Mouse (Mus musculus) embryonic stem cell, embryonic (primary cell): ENCODE data around the gene Parp9.

Experiments
- CTCF ChIA-PET, 4 experiments: fragments of 300-600 bp in 2 of 4; fragments of 350-600 bp in 2 of 4; sonication (Branson Sonifier 250); formaldehyde crosslinking; loops; one replicate each; lab custom pipeline; 2022; ENCODE audit warnings: inconsistent platforms in 2 of 4; lab: Charles Lee
- POLR2A ChIA-PET, 4 experiments: fragments of 300-600 bp in 2 of 4; fragments of 350-600 bp in 2 of 4; sonication (Branson Sonifier 250); formaldehyde crosslinking; loops; one replicate each; lab custom pipeline; 2022; ENCODE audit warnings: antibody characterized with exemption in 4 of 4, inconsistent platforms in 1 of 4; lab: Charles Lee

Parp9 gene

GRCm38 (mm10) chr16:35938211-35939151 lies at the start of gene Parp9, which contains the start of gene Dtx3l:
Gene Parp9, plus strand, starts transcription at chr16:35938470.
Gene Dtx3l, minus strand, starts transcription at chr16:35939151.
- POLR2A ChIA-PET = interaction anchor here in 3 of 4 experiments (0.5 to 3.3 kb wide), 14 partner anchors 9 to 535 kb away, joined by 3 to 18 read pairs (median 6); partner anchors contain the start of gene Wdr5b (in 1 of the 3)
- CTCF ChIA-PET = interaction anchor here in 2 of 4 experiments (0.5 to 1.8 kb wide), 9 partner anchors 10 to 398 kb away, joined by 3 to 7 read pairs (median 4); partner anchors contain the start of gene Sema5b (in 1 of the 2)

DNA sequence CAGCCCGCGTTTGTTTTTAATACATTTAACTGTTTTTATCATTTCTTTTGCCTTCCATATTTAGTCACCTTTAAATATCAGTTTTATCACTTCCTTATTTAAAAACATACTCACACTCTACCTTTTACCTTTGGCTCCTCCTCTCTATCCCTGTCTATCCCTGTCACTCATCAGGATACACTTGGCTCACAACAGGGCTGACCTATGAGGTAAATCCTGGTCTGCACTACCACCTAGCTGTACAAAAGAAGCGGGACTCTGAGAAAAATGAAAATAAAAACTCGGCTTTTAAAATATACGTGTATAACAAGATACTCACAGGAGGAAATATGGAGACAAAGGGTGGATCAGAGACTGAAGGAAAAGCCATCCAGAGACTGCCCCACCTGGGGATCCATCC lies 49.4 kb upstream of the Parp9 start:
- CTCF ChIA-PET = interaction anchor here (0.6 to 2.4 kb wide), 6 partner anchors 8 to 349 kb away, joined by 3 to 7 read pairs (median 4); partner anchors contain the start of gene Dtx3l (in 1 of the 4)
- POLR2A ChIA-PET = interaction anchor here in 3 of 4 experiments (0.7 to 9.9 kb wide), 11 partner anchors 8 to 324 kb away, joined by 3 to 63 read pairs (median 5); partner anchors contain the start of gene Parp14 (in 1 of the 3)

- ChIA-PET CTCF (interaction anchor here (0.6 to 2.0 kb wide), 27 partner anchors 10 to 439 kb away, joined by 3 to 10 read pairs (median 4); partner anchors contain the start of genes Sema5b (in 2 of the 4) and Parp14 (in 1 of the 4)), POLR2A (interaction anchor here in 3 of 4 experiments (0.6 to 9.9 kb wide), 17 partner anchors 11 to 181 kb away, joined by 3 to 63 read pairs (median 3); partner anchors contain the start of genes Ccdc58 (in 1 of the 3), Dtx3l (in 1 of the 3) and Fam162a (in 1 of the 3))
Measured at GRCm38 (mm10) chr16:35890645-35891044, 47.6 kb upstream of the Parp9 start.

- CTCF ChIA-PET = interaction anchor here (0.6 to 2.0 kb wide), 15 partner anchors 9 to 351 kb away, joined by 3 to 9 read pairs (median 4); partner anchors contain the start of genes Dtx3l (in 1 of the 4) and Sema5b (in 1 of the 4)
- POLR2A ChIA-PET = interaction anchor here in 2 of 4 experiments (0.6 to 9.9 kb wide), 19 partner anchors 10 to 181 kb away, joined by 3 to 63 read pairs (median 3); partner anchors contain the start of genes Ccdc58 (in 1 of the 2), Dtx3l (in 1 of the 2) and Fam162a (in 1 of the 2)
Measured at GRCm38 (mm10) chr16:35891603-35892002, 46.7 kb upstream of the Parp9 start.

DNA sequence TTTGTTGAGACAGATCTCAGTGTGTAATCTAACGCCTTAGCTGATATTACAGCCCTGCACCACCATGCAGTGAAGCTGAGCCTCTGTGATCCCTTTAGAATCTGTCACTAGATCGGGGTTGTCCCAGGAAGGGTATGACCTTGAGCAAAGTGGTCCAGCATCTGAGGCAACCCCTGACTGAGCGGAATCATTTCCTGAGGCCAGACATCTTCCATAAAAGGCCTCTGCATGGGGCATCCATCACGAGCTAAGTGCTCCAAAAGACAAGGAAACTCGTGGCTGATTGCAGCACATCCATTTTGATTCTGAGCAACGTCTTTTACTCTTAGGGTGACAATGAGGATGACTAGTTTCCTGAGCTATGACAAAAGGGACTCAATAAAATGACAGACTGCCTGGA lies 43.3 kb upstream of the Parp9 start:
- CTCF ChIA-PET = interaction anchor here in 2 of 4 experiments (0.5 to 1.1 kb wide), 2 partner anchors 18 kb away, joined by 3 to 6 read pairs; no protein-coding TSS in a partner anchor

GRCm38 (mm10) chr16:35900541-35900940 lies 37.7 kb upstream of the Parp9 start:
- ChIA-PET CTCF (interaction anchor here in 2 of 4 experiments (0.9 to 1.6 kb wide), 2 partner anchors 10 to 13 kb away, joined by 4 read pairs; no protein-coding TSS in a partner anchor), POLR2A (interaction anchor here in 1 of 4 experiments (6.1 kb wide), 1 partner anchor 10 kb away, joined by 63 read pairs; no protein-coding TSS in a partner anchor)

More for the DNA sequence above, 43.3 kb upstream of the Parp9 start:
- POLR2A ChIA-PET = interaction anchor here in 2 of 4 experiments (0.6 to 9.9 kb wide), 16 partner anchors 7 to 310 kb away, joined by 3 to 63 read pairs (median 4); no protein-coding TSS in a partner anchor

DNA sequence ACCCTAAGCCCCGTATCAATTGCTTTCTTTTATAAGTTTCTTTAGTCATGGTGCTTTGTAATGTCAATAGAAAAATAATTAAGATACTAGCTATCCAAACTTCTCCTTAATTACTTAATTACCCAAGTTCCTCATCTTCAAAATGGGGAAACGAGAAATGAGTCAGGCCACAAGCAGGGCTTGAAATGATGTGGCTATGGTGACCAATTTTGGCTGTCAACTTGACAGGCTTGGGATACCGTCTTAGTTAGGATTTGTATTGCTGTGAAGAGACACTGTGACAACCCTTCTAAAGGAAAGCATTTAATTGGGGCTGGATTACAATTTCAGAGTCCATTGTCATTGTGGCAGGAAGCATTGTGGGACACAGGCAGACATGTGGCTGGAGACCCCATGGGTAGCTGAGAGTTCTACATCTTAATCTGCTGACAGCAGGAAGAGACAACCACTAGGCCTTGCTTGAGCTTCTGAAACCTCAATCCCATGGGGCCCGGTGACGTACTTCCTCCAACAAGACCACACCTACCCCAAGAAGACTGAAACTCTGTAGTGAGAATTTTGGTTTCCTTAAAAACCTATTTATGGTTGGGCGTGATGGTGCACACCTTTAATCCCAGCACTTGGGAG lies 35.1 kb upstream of the Parp9 start:
- CTCF ChIA-PET = interaction anchor here in 3 of 4 experiments (0.6 to 2.4 kb wide), 3 partner anchors 10 to 12 kb away, joined by 3 to 9 read pairs (median 4); no protein-coding TSS in a partner anchor
- POLR2A ChIA-PET = interaction anchor here in 1 of 4 experiments (1.0 to 6.1 kb wide), 4 partner anchors 8 to 63 kb away, joined by 3 to 63 read pairs (median 4); no protein-coding TSS in a partner anchor

DNA sequence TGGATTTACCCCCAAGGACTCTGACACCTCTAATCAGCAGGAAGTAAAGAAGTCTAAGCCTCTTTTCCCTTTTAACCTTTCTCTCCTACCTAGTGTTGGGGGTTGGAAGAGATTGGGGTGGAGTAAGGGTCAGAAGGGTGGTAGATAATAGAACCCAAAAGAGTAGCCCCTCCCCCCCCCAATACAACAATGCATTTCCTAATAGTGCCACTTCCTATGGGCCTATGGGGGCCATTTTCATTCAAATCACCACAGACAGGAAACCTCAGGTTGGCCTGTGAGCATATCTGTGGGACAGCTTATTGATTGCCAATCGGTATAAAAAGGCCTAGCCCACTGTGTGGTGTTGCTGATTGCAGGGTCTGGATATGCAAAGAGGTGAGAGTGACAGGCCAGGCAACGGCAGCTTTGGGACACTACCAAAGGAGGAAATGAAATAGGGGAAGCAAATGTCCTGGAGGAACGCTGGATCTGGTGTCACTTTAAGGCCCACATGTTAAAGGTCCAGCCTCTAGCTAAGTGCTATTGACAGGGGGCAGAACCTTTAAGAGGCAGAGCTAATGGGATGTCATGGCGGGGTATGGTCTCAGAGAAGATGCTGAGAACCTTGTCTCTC lies 34.0 kb upstream of the Parp9 start:
- POLR2A ChIA-PET = interaction anchor here in 3 of 4 experiments (0.5 to 6.1 kb wide), 7 partner anchors 8 to 1842 kb away, joined by 3 to 63 read pairs (median 3); no protein-coding TSS in a partner anchor
- CTCF ChIA-PET = interaction anchor here in 1 of 4 experiments (1.3 to 2.4 kb wide), 2 partner anchors 9 to 13 kb away, joined by 4 to 9 read pairs; no protein-coding TSS in a partner anchor

DNA sequence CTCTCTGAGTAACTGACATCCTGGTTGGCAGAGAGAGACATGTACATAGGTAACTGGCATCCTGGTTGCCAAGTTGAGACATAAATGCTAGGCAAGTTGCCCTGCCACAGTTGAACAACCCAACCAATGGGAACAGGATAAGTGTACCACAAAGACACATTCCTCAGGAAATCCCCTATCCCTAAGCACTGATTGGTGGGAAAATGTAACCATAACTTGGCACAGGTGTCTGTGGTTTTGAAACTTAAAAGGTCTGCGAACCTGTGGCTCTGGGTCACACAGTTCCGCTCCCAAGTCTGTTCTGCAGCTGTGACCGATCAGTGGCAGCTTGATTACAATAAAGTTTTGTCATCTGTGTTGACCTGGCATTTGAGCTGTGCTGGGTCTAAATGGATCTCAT lies 32.9 kb upstream of the Parp9 start:
- POLR2A ChIA-PET = interaction anchor here in 1 of 4 experiments (1.4 kb wide), 1 partner anchor 11 kb away, joined by 5 read pairs; no protein-coding TSS in a partner anchor
- CTCF ChIA-PET = interaction anchor here in 2 of 4 experiments (0.6 kb wide), 2 partner anchors 87 to 980 kb away, joined by 4 to 12 read pairs; no protein-coding TSS in a partner anchor

GRCm38 (mm10) chr16:35905819-35906485 lies 32.3 kb upstream of the Parp9 start:
- POLR2A ChIA-PET = interaction anchor here in 1 of 4 experiments (0.7 to 1.4 kb wide), 3 partner anchors 11 to 18 kb away, joined by 3 to 5 read pairs (median 3); no protein-coding TSS in a partner anchor
- CTCF ChIA-PET = interaction anchor here in 1 of 4 experiments (0.6 kb wide), 1 partner anchor 979 kb away, joined by 4 read pairs; no protein-coding TSS in a partner anchor

GRCm38 (mm10) chr16:35906887-35907286 lies 31.4 kb upstream of the Parp9 start:
- ChIA-PET POLR2A (interaction anchor here in 1 of 4 experiments (1.0 to 1.4 kb wide), 2 partner anchors 11 to 12 kb away, joined by 4 to 5 read pairs; no protein-coding TSS in a partner anchor), CTCF (interaction anchor here in 3 of 4 experiments (0.6 to 1.2 kb wide), 3 partner anchors 16 to 615 kb away, joined by 3 to 4 read pairs (median 4); no protein-coding TSS in a partner anchor)

GRCm38 (mm10) chr16:35907432-35908201 lies 30.7 kb upstream of the Parp9 start:
- ChIA-PET CTCF (interaction anchor here in 2 of 4 experiments (1.1 to 1.2 kb wide), 2 partner anchors 17 kb away, joined by 3 to 4 read pairs; no protein-coding TSS in a partner anchor), POLR2A (interaction anchor here in 1 of 4 experiments (0.6 to 1.4 kb wide), 4 partner anchors 10 to 36 kb away, joined by 3 to 5 read pairs (median 4); no protein-coding TSS in a partner anchor)

DNA sequence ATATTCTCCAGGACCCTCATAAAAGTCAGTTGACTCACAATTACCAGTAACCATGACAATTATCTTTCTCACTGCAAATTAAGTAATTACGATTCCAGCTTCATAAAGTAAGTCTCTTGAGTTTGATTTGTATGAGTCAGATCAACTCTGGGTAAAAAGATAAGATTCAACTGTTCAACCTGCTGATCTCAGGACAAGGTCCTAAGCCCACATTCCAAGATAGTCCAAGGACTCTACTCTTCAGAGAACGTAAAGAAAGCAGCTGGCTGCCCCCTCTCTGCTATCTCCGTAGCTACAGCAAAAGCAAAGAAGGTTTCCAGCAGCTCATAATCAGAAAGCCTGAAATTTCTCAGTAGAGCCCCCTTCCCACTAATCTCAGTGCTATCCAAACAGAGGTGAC lies 26.8 kb upstream of the Parp9 start:
- ChIA-PET CTCF (interaction anchor here in 3 of 4 experiments (0.6 to 1.4 kb wide), 4 partner anchors 11 to 986 kb away, joined by 3 to 4 read pairs (median 3); no protein-coding TSS in a partner anchor), POLR2A (interaction anchor here in 2 of 4 experiments (0.6 to 1.7 kb wide), 5 partner anchors 9 to 202 kb away, joined by 3 to 4 read pairs (median 3); no protein-coding TSS in a partner anchor)

GRCm38 (mm10) chr16:35913526-35913925 lies 24.7 kb upstream of the Parp9 start:
- ChIA-PET POLR2A (interaction anchor here in 3 of 4 experiments (0.5 to 2.2 kb wide), 8 partner anchors 19 to 138 kb away, joined by 3 to 7 read pairs (median 4); no protein-coding TSS in a partner anchor), CTCF (interaction anchor here (0.5 to 1.8 kb wide), 24 partner anchors 9 to 798 kb away, joined by 3 to 6 read pairs (median 3); partner anchors contain the start of gene Parp14 (in 1 of the 4))
